Mouse (Mus musculus) B cell, adult 67 days (primary cell): ENCODE measurements around the gene S100a3. TPM values are rescaled to one million over a fixed set of nuclear protein-coding genes. Genes with fewer than 3 reads are reported as not detected.

Source experiments
- total RNA-seq, 2 experiments: library from RNA; stranded (reverse); gene quantifications; 4 replicates each; pipeline ENCODE4 v1.2.4; 2023

Gene S100a3
- total RNA-seq, result not detected

GRCm38 (mm10) chr3:90560008-90560628 lies at the start of gene S100a3:
S100a3 (plus strand) TSS chr3:90560578.

GRCm38 (mm10) chr3:90513796-90514590 lies 46.4 kb upstream of the S100a3 start, which contains the start of the genes S100a1 and S100a13:
S100a1 (minus strand) TSS chr3:90514392.
S100a13 (plus strand) TSS chr3:90514435.

GRCm38 (mm10) chr3:90526580-90526979 lies 33.8 kb upstream of the S100a3 start, which contains the start of gene S100a14:
S100a14 (plus strand) TSS chr3:90526856.

GRCm38 (mm10) chr3:90537141-90537904 lies 23.1 kb upstream of the S100a3 start, which contains the start of gene S100a16:
S100a16 (plus strand) TSS chr3:90537254.

GRCm38 (mm10) chr3:90589947-90590346 lies 29.6 kb downstream of the S100a3 start, which contains the start of gene S100a2:
S100a2 (plus strand) TSS chr3:90590247.

GRCm38 (mm10) chr3:90601486-90602110 lies 41.2 kb downstream of the S100a3 start, which contains the start of gene Gm42674:
Gm42674 (plus strand) TSS chr3:90601904.

GRCm38 (mm10) chr3:90603623-90604022 lies 43.2 kb downstream of the S100a3 start, which contains the start of gene S100a4:
S100a4 (plus strand) TSS chr3:90603771.

GRCm38 (mm10) chr3:90608223-90608622 lies 47.8 kb downstream of the S100a3 start, which contains the start of gene S100a5:
S100a5 (plus strand) TSS chr3:90608523.

GRCm38 (mm10) chr3:90612728-90613291 lies 52.4 kb downstream of the S100a3 start, which contains the start of gene S100a6:
S100a6 (plus strand) TSS chr3:90612882.

Other genes with a start within 250 kb of the S100a3 start
- 1 to 10 TPM; 1.4 to 3.3 TPM for gene Slc27a3, start 170.6 kb upstream of the S100a3 start, total RNA-seq
- gene Ints3, start 127.0 kb upstream of the S100a3 start, total RNA-seq, result 10 to 100 TPM; 60.8 to 63.6 TPM
- not detected for gene Npr1, start 94.7 kb upstream of the S100a3 start, total RNA-seq
- gene Ilf2, start 84.5 kb upstream of the S100a3 start, total RNA-seq, result 10 to 100 TPM; 93.4 to 97.9 TPM
- 10 to 100 TPM; 63.2 to 64.4 TPM for gene Snapin, start 69.5 kb upstream of the S100a3 start, total RNA-seq
- gene Chtop, start 51.1 kb upstream of the S100a3 start, total RNA-seq, result 100 to 1,000 TPM; 198 to 203 TPM
- not detected for gene S100a1, start 46.2 kb upstream of the S100a3 start, total RNA-seq
- gene S100a13, start 46.1 kb upstream of the S100a3 start, total RNA-seq, result 10 to 100 TPM; 18.4 to 23.5 TPM
- 1 to 10 TPM in 1 of 2 experiments, under 1 TPM in 1; 0.70 to 1.2 TPM for gene S100a14, start 33.7 kb upstream of the S100a3 start, total RNA-seq
- not detected for gene S100a16, start 23.3 kb upstream of the S100a3 start, total RNA-seq
- not detected for gene S100a2, start 29.7 kb downstream of the S100a3 start, total RNA-seq
- not detected for gene Gm42674, start 41.3 kb downstream of the S100a3 start, total RNA-seq
- 10 to 100 TPM; 51.9 to 57.1 TPM for gene S100a4, start 43.2 kb downstream of the S100a3 start, total RNA-seq
- 1 to 10 TPM; 5.2 to 5.4 TPM for gene S100a5, start 47.9 kb downstream of the S100a3 start, total RNA-seq
- gene S100a6, start 52.3 kb downstream of the S100a3 start, total RNA-seq, result 100 to 1,000 TPM in 1 of 2 experiments, 10 to 100 TPM in 1; 78.7 to 101 TPM
- gene S100a7a, start 93.4 kb downstream of the S100a3 start, total RNA-seq, result not detected
- 10 to 100 TPM in 1 of 2 experiments, 1 to 10 TPM in 1; 6.8 to 14.3 TPM for gene S100a8, start 108.4 kb downstream of the S100a3 start, total RNA-seq
- 10 to 100 TPM in 1 of 2 experiments, 1 to 10 TPM in 1; 9.6 to 10.5 TPM for gene S100a9, start 135.1 kb downstream of the S100a3 start, total RNA-seq
- not detected for gene Pglyrp4, start 166.3 kb downstream of the S100a3 start, total RNA-seq
- gene Gm5849, start 217.3 kb downstream of the S100a3 start, total RNA-seq, result not detected